Mouse (Mus musculus): ENCODE measurements at regions not wholly inside any gene's neighbourhood (a gene's known extent, or its start where the extent isn't known, plus 50 kb on each side); places are given as distances from the start of the nearest gene placed in this dataset.

GRCm38 (mm10) chr19:30452671-30453070 lies 96.8 kb downstream of the Dkk1 start:
- Histone ChIP-seq H3K4me2 (ENCODE audit: low read depth) (no peak overlapping the region), H3ac (ENCODE audit: control insufficient read depth, insufficient read length) (no peak overlapping the region), H3K4me3 (no peak overlapping the region), H3K79me2 (ENCODE audit: control insufficient read depth, insufficient read depth) (no peaks in the 10 kb centered on the region), H3K36me3 (ENCODE audit: control insufficient read depth, insufficient read depth) (no peaks in the 10 kb centered on the region), H3K27me3 (ENCODE audit: control insufficient read depth, insufficient read depth, insufficient read length) (peaks cover 4% of the 10 kb centered on the region)
- TF ChIP-seq POLR2A (IDR thresholded peaks at IDR 0.05; ENCODE audit: insufficient read length, low read depth) (no peak), POLR2AphosphoS2 (IDR thresholded peaks at IDR 0.05; ENCODE audit: insufficient read length, low read depth) (no peak), SRF (IDR thresholded peaks at IDR 0.05; ENCODE audit: control insufficient read depth, insufficient read length, low read depth) (no peak), TCF3 (IDR thresholded peaks at IDR 0.05; ENCODE audit: insufficient read length, low read depth) (no peak), MYOD1 (IDR thresholded peaks at IDR 0.05; ENCODE audit: control insufficient read depth in 1 of 3, insufficient read length in 2 of 3, low read depth in 2 of 3) (no peak), E2F4 (IDR thresholded peaks at IDR 0.05; ENCODE audit: insufficient read depth) (no peak), MYOG (IDR thresholded peaks at IDR 0.05; ENCODE audit: control insufficient read depth in 1 of 3, insufficient read depth in 1 of 3, insufficient read length in 2 of 3, low read depth in 2 of 3) (no peak), REST (IDR thresholded peaks at IDR 0.05; ENCODE audit: insufficient read depth, insufficient read length) (no peak), MAX (IDR thresholded peaks at IDR 0.05; ENCODE audit: low read depth) (no peak), TCF12 (IDR thresholded peaks at IDR 0.05; ENCODE audit: insufficient read depth, poor library complexity, severe bottlenecking) (no peak), USF1 (IDR thresholded peaks at IDR 0.05; ENCODE audit: low read depth) (no peak), CEBPB (IDR thresholded peaks at IDR 0.05; ENCODE audit: insufficient read depth, poor library complexity, severe bottlenecking) (no peak)

DNA sequence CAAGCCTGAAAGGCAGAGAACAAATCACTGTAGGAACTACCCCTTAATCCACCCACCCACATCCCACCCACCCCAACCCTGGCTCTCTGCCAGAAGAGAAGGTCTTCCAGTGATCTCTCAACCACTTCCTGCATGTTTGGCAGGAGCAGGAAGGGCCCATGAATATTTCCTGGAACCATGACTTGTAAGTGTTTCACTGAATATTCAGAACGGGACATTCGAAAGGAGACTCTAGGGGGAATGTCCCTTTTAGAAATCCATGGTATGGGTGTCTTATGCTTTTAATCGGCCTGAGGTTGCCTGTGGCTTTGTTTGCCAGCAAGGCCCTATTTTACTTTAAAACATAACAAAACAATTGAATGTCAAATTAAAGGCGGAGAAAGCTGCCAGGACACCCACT lies 66.0 kb downstream of the Dkk1 start:
- Histone ChIP-seq H3K79me2 (ENCODE audit: control insufficient read depth, insufficient read depth) (no peaks in the 10 kb centered on the region), H3K27me3 (ENCODE audit: control insufficient read depth, insufficient read depth, insufficient read length) (no peaks in the 10 kb centered on the region), H3K4me3 (no peak overlapping the region), H3K36me3 (ENCODE audit: control insufficient read depth, insufficient read depth) (no peaks in the 10 kb centered on the region), H3ac (ENCODE audit: control insufficient read depth, insufficient read length) (no peak overlapping the region), H3K4me2 (ENCODE audit: low read depth) (no peak overlapping the region)
- TF ChIP-seq POLR2A (IDR thresholded peaks at IDR 0.05; ENCODE audit: insufficient read length, low read depth) (no peak), MYOG (IDR thresholded peaks at IDR 0.05; ENCODE audit: control insufficient read depth in 1 of 3, insufficient read depth in 1 of 3, insufficient read length in 2 of 3, low read depth in 2 of 3) (no peak), E2F4 (IDR thresholded peaks at IDR 0.05; ENCODE audit: insufficient read depth) (no peak), TCF12 (IDR thresholded peaks at IDR 0.05; ENCODE audit: insufficient read depth, poor library complexity, severe bottlenecking) (no peak), POLR2AphosphoS2 (IDR thresholded peaks at IDR 0.05; ENCODE audit: insufficient read length, low read depth) (no peak)

DNA sequence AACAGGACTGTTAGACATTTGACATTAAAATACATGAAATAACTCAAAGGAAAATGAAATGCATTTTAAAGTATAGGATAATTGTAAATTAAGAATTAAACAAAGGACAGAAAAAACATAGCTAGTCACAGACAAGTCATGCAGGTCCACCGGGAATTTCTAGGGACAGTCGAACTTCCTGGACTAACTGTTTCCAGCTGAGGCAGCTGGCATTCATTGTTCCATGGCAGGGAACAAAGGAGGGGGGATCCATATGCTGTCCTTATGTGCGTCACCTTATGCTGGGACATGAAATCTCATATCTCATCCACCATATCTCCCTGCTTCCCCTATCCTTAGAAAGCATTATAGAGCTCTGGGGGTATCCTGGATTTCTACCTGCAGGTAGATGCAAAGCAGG lies 59.7 kb downstream of the Dkk1 start:
- Histone ChIP-seq H3K79me2 (ENCODE audit: control insufficient read depth, insufficient read depth) (no peaks in the 10 kb centered on the region), H3ac (ENCODE audit: control insufficient read depth, insufficient read length) (no peak overlapping the region), H3K4me2 (ENCODE audit: low read depth) (no peak overlapping the region), H3K4me3 (no peak overlapping the region), H3K36me3 (ENCODE audit: control insufficient read depth, insufficient read depth) (no peaks in the 10 kb centered on the region), H3K27me3 (ENCODE audit: control insufficient read depth, insufficient read depth, insufficient read length) (no peaks in the 10 kb centered on the region)
- no peak for TF ChIP-seq POLR2AphosphoS2 (IDR thresholded peaks at IDR 0.05; ENCODE audit: insufficient read length, low read depth)
- no peak for TF ChIP-seq SRF (IDR thresholded peaks at IDR 0.05; ENCODE audit: control insufficient read depth, insufficient read length, low read depth)
- no peak for TF ChIP-seq TCF12 (IDR thresholded peaks at IDR 0.05; ENCODE audit: insufficient read depth, poor library complexity, severe bottlenecking)
- TF ChIP-seq E2F4 (IDR thresholded peaks at IDR 0.05; ENCODE audit: insufficient read depth): no peak
- no peak for TF ChIP-seq CEBPB (IDR thresholded peaks at IDR 0.05; ENCODE audit: insufficient read depth, poor library complexity, severe bottlenecking)
- TF ChIP-seq MYOG (IDR thresholded peaks at IDR 0.05; ENCODE audit: control insufficient read depth in 1 of 3, insufficient read depth in 1 of 3, insufficient read length in 2 of 3, low read depth in 2 of 3): no peak
- no peak for TF ChIP-seq USF1 (IDR thresholded peaks at IDR 0.05; ENCODE audit: low read depth)
- no peak for TF ChIP-seq MAX (IDR thresholded peaks at IDR 0.05; ENCODE audit: low read depth)

GRCm38 (mm10) chr19:30490916-30491315 lies 58.5 kb downstream of the Dkk1 start:
- H3K4me3 ChIP-seq: no peak overlapping the region
- H3K79me2 ChIP-seq (ENCODE audit: control insufficient read depth, insufficient read depth): no peaks in the 10 kb centered on the region
- no peak overlapping the region for H3ac ChIP-seq (ENCODE audit: control insufficient read depth, insufficient read length)
- no peak overlapping the region for H3K4me2 ChIP-seq (ENCODE audit: low read depth)
- H3K36me3 ChIP-seq (ENCODE audit: control insufficient read depth, insufficient read depth): no peaks in the 10 kb centered on the region
- TF ChIP-seq POLR2AphosphoS2 (IDR thresholded peaks at IDR 0.05; ENCODE audit: insufficient read length, low read depth) (no peak), POLR2A (IDR thresholded peaks at IDR 0.05; ENCODE audit: insufficient read length, low read depth) (no peak), E2F4 (IDR thresholded peaks at IDR 0.05; ENCODE audit: insufficient read depth) (no peak), MAX (IDR thresholded peaks at IDR 0.05; ENCODE audit: low read depth) (no peak), MYOG (IDR thresholded peaks at IDR 0.05; ENCODE audit: control insufficient read depth in 1 of 3, insufficient read depth in 1 of 3, insufficient read length in 2 of 3, low read depth in 2 of 3) (no peak), SRF (IDR thresholded peaks at IDR 0.05; ENCODE audit: control insufficient read depth, insufficient read length, low read depth) (no peak), REST (IDR thresholded peaks at IDR 0.05; ENCODE audit: insufficient read depth, insufficient read length) (no peak), MYOD1 (IDR thresholded peaks at IDR 0.05; ENCODE audit: control insufficient read depth in 1 of 3, insufficient read length in 2 of 3, low read depth in 2 of 3) (no peak), TCF12 (IDR thresholded peaks at IDR 0.05; ENCODE audit: insufficient read depth, poor library complexity, severe bottlenecking) (no peak), TCF3 (IDR thresholded peaks at IDR 0.05; ENCODE audit: insufficient read length, low read depth) (no peak)
- no peaks in the 10 kb centered on the region for H3K27me3 ChIP-seq (ENCODE audit: control insufficient read depth, insufficient read depth, insufficient read length)
